Mouse (Mus musculus): Measurements from ENCODE around the gene Ednra. TPM values are rescaled to one million over a fixed set of nuclear protein-coding genes. Genes with fewer than 3 reads are reported as not detected.
"Not testable (repeated sequence)": the region's sequence is repeated elsewhere in the genome, so short reads cannot be mapped to it uniquely, and the experiment has no call there.

Gene Ednra
- polyA plus RNA-seq, 1 experiment from 2014 or later = 5.9 TPM

DNA sequence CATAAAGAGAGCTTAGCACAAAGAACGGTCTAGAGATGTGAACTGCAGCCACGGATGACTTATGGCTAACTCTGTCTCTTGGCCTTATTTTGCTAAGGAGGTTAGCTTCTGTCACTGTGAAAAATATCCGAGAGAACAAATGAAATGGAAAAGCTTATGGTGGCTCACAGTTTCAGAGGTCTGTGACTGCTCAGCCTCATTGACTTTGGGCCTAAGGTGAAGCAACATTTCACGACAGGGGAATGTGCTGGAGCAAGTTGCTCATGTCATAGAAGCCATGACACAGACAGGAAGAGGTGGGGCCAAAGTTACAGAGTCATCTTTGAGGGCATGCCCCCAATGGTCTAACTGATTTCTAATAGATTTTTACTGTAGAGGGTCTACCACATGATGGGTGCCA, 28.1 kb downstream of the Ednra start:
- no peak for ATAC-seq
- Histone ChIP-seq H3K27ac (ENCODE audit: low read depth, low read length) (no peak overlapping the region), H3K9me3 (ENCODE audit: control insufficient read depth, low read length) (no peaks in the 10 kb centered on the region), H3K4me1 (ENCODE audit: control insufficient read depth, insufficient read depth, low read depth, low read length) (no peaks in the 10 kb centered on the region), H3K9ac (ENCODE audit: low read depth, low read length) (no peak overlapping the region), H3K27me3 (replicated peaks; ENCODE audit: control insufficient read depth, insufficient read depth, low read length) (no peaks in the 10 kb centered on the region), H3K36me3 (ENCODE audit: control insufficient read depth, insufficient read depth, low read length) (no peaks in the 10 kb centered on the region), H3K4me2 (ENCODE audit: low read length) (no peak overlapping the region), H3K4me3 (ENCODE audit: low read length) (no peak overlapping the region)
- WGBS = 90% methylated on average over 4 of the region's 4 CpGs

DNA sequence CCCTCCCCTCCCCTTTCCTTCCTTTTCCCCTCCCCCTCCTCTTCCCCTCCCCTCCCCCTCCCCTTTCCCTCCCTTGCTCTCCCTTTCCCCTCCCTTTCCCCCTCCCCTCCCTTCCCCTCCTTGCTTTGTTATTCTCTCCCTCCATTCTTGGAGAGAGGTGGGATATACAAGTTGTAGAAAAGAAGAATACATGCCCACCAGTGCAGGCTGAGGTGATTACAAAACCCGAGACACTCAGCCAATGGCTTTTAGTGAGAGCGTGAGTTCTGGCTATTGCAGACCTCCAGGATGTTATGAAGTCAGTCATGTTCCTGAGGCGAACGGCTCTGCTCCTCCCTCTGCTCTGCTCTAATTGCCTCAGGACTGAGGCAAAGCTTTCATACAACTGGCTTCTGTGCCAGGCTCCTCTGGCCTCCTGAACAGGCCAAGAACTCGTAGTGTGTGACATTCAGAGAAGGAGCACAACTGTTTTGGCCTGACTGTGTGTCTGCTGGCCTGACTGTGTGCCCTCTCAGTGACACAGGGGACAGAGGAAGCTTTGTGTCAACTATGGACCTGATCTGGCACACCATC, 28.7 kb downstream of the Ednra start:
- Histone ChIP-seq H3K9ac (ENCODE audit: low read depth, low read length) (no peak overlapping the region), H3K36me3 (ENCODE audit: control insufficient read depth, insufficient read depth, low read length) (no peaks in the 10 kb centered on the region), H3K9me3 (ENCODE audit: control insufficient read depth, low read length) (no peaks in the 10 kb centered on the region), H3K27me3 (replicated peaks; ENCODE audit: control insufficient read depth, insufficient read depth, low read length) (no peaks in the 10 kb centered on the region), H3K4me3 (ENCODE audit: low read length) (no peak overlapping the region), H3K4me1 (ENCODE audit: control insufficient read depth, insufficient read depth, low read depth, low read length) (no peaks in the 10 kb centered on the region), H3K27ac (ENCODE audit: low read depth, low read length) (no peak overlapping the region), H3K4me2 (ENCODE audit: low read length) (no peak overlapping the region)
- no peak for ATAC-seq
- 26% methylated on average over 5 of the region's 5 CpGs for whole genome bisulfite sequencing

DNA sequence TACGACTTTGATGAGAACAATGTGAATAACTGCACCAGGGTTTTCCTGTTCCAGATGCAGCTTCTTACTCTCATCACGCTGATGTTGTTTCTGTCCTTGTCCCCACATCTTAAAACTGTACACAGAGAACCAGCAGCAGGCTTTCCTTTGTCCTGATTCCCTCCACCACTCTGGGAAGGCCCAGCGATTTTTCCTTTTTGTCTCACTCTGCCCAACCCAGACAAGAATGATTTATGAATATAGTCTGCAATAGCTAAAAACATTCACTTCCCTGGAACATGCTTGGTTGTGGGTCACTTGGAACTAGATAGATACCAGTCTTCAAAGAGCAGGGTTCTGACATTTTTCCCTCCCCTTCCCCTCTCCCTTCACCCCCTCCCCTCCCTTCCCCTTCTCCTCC, 29.2 kb downstream of the Ednra start:
- Histone ChIP-seq H3K9me3 (ENCODE audit: control insufficient read depth, low read length) (no peaks in the 10 kb centered on the region), H3K36me3 (ENCODE audit: control insufficient read depth, insufficient read depth, low read length) (no peaks in the 10 kb centered on the region), H3K4me3 (ENCODE audit: low read length) (no peak overlapping the region), H3K9ac (ENCODE audit: low read depth, low read length) (no peak overlapping the region), H3K27me3 (replicated peaks; ENCODE audit: control insufficient read depth, insufficient read depth, low read length) (no peaks in the 10 kb centered on the region), H3K27ac (ENCODE audit: low read depth, low read length) (no peak overlapping the region), H3K4me1 (ENCODE audit: control insufficient read depth, insufficient read depth, low read depth, low read length) (no peaks in the 10 kb centered on the region), H3K4me2 (ENCODE audit: low read length) (no peak overlapping the region)
- WGBS = 64% methylated on average over 3 of the region's 3 CpGs
- no peak for ATAC-seq

DNA sequence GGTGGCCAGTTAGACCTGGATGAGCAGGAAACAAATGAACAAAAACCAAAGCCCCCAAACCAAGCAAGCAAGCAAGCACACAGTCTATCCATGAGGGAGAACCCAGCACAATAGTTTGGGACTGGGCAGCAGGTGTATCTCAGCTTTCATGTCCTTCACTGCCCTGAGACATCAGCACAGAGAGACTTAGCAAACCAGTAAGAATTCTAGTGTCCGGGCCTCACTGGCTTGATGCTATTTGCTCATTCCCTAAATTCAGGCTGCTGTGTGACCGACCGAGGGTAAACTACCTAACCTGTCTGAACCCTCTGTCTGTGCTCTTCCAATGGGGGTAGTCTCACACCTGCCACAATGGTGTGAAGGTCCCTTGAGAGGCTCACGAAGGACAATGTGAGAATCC, 29.7 kb downstream of the Ednra start:
- no peak overlapping the region for H3K4me2 ChIP-seq (ENCODE audit: low read length)
- ATAC-seq = no peak
- no peaks in the 10 kb centered on the region for H3K36me3 ChIP-seq (ENCODE audit: control insufficient read depth, insufficient read depth, low read length)
- no peaks in the 10 kb centered on the region for H3K9me3 ChIP-seq (ENCODE audit: control insufficient read depth, low read length)
- no peak overlapping the region for H3K27ac ChIP-seq (ENCODE audit: low read depth, low read length)
- no peak overlapping the region for H3K4me3 ChIP-seq (ENCODE audit: low read length)
- 97% methylated on average over 4 of the region's 4 CpGs for WGBS
- H3K9ac ChIP-seq (ENCODE audit: low read depth, low read length) = no peak overlapping the region
- H3K27me3 ChIP-seq (replicated peaks; ENCODE audit: control insufficient read depth, insufficient read depth, low read length) = no peaks in the 10 kb centered on the region
- no peaks in the 10 kb centered on the region for H3K4me1 ChIP-seq (ENCODE audit: control insufficient read depth, insufficient read depth, low read depth, low read length)

DNA sequence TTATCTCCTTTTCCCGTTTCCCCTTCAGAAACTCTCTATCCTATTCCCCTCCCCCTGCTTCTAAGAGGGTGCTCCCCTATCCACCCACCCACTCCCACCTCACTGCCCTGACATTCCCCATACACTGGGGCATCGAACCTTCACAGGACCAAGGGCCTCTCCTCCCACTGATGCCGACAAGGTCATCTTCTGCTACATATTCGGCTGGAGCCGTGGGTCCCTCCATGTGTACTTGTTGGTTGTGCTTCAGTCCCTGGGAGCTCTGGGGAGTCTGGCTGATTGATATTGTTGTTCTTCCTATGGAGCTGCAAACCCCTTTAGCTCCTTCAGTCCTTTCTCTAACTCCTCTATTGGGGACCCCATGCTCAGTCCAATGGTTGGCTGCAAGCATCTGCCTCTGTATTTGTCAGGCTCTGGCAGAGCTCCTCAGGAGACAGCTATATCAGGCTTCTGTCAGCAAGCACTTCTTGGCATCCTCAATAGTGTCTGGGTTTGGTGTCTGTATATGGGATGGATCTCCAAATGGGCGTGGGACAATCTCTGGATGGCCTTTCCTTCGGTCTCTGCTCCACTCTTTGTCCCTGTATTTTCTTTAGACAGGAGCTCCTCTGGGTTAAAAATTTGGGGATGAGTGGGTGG, 34.7 kb downstream of the Ednra start:
- WGBS = 92% methylated on average over 7 of the region's 7 CpGs
- H3K36me3 ChIP-seq (ENCODE audit: control insufficient read depth, insufficient read depth, low read length); H3K9me3 ChIP-seq (ENCODE audit: control insufficient read depth, low read length): not testable (repeated sequence)

DNA sequence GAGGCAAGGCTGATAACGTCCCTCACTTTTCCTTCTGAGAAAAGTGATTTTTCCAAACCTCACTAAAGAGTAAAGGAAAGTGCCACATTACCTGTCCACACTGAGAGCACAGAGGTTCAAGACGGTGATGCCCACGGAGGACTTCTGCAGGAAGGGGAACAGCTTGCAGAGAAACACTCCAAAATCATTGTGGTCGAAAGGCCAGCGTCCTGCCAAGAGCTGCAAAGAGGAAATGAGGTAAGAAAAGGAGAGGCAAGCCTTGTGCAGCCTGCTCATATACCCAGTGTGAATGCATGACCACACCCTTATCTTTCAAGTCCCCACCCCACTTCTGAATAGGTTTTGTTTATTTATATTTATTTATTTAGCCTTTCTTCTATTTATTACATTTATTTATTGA, 35.3 kb downstream of the Ednra start:
- WGBS = 77% methylated on average over 5 of the region's 5 CpGs
- H3K27me3 ChIP-seq (replicated peaks; ENCODE audit: control insufficient read depth, insufficient read depth, low read length) = no peaks in the 10 kb centered on the region
- H3K9ac ChIP-seq (ENCODE audit: low read depth, low read length) = no peak overlapping the region
- H3K36me3 ChIP-seq (ENCODE audit: control insufficient read depth, insufficient read depth, low read length) = no peaks in the 10 kb centered on the region
- no peak overlapping the region for H3K27ac ChIP-seq (ENCODE audit: low read depth, low read length)
- no peaks in the 10 kb centered on the region for H3K9me3 ChIP-seq (ENCODE audit: control insufficient read depth, low read length)
- H3K4me1 ChIP-seq (ENCODE audit: control insufficient read depth, insufficient read depth, low read depth, low read length) = no peaks in the 10 kb centered on the region
- H3K4me3 ChIP-seq (ENCODE audit: low read length) = no peak overlapping the region
- no peak for ATAC-seq
- H3K4me2 ChIP-seq (ENCODE audit: low read length) = no peak overlapping the region

More for the DNA sequence above, 34.7 kb downstream of the Ednra start:
- not testable (repeated sequence) for H3K27me3 ChIP-seq (replicated peaks; ENCODE audit: control insufficient read depth, insufficient read depth, low read length); ATAC-seq; H3K27ac ChIP-seq (ENCODE audit: low read depth, low read length); H3K9ac ChIP-seq (ENCODE audit: low read depth, low read length); H3K4me1 ChIP-seq (ENCODE audit: control insufficient read depth, insufficient read depth, low read depth, low read length); H3K4me3 ChIP-seq (ENCODE audit: low read length); H3K4me2 ChIP-seq (ENCODE audit: low read length)

DNA sequence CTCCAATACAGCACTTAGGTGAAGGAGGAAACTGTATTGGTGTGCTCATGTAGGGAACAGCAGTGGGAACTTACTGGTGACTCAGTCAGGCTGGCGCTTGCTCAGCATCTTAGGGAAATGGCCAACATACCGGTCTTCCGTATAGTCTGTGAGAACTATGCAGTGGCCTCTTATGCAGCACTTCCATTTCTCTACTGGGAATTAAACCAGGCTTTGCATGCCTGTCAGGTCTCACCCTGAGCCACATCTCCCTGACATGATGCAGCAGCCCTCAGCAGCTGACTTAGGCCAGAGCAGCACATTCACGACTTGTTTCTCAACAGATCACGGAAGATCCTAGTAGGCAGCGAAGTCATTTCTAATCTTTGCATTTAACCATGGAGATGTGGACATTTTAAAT, 39.9 kb downstream of the Ednra start:
- WGBS = 89% methylated on average over 6 of the region's 6 CpGs

DNA sequence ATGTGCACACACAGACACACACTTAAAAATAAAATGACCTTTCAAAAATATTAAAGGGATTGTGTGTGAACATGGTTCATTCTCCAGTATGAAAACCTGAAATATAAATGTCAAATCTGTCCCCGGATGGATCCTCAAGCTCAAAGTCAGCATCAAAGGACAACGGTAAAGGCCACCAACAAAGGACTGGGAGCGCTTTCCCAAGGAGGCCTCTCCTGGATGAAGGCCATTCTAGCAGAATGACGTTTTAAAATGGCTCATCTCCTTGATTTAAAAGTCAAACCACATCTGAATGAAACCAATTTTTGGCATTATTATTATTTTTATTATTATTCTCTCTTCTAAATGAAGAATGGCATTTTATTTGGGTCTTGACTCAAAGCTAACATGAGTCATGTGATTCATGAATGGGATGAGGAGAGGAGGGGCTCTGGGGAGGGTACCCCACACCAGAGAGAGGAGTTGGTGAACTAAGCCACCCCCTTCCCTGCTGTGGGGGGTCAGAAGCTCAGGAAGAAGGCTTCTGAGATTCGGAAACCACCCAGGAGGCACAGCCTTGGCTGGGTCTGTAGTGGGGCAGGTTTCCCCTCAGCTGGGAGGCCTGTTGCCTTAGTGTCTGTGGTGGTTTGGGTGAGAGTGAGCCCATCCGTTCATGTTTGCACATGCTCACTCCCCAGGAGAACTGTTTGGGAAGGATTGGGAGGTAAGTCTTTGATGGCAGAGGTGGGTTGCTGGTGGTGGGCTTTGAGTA, 40.7 kb downstream of the Ednra start:
- no peak for ATAC-seq
- Histone ChIP-seq H3K4me2 (ENCODE audit: low read length) (no peak overlapping the region), H3K27me3 (replicated peaks; ENCODE audit: control insufficient read depth, insufficient read depth, low read length) (no peaks in the 10 kb centered on the region), H3K36me3 (ENCODE audit: control insufficient read depth, insufficient read depth, low read length) (no peaks in the 10 kb centered on the region), H3K9me3 (ENCODE audit: control insufficient read depth, low read length) (no peaks in the 10 kb centered on the region), H3K4me3 (ENCODE audit: low read length) (no peak overlapping the region), H3K9ac (ENCODE audit: low read depth, low read length) (no peak overlapping the region), H3K27ac (ENCODE audit: low read depth, low read length) (no peak overlapping the region), H3K4me1 (ENCODE audit: control insufficient read depth, insufficient read depth, low read depth, low read length) (no peaks in the 10 kb centered on the region)
- WGBS = 84% methylated on average over 6 of the region's 6 CpGs

More for the DNA sequence above, 39.9 kb downstream of the Ednra start:
- Histone ChIP-seq H3K36me3 (ENCODE audit: control insufficient read depth, insufficient read depth, low read length) (no peaks in the 10 kb centered on the region), H3K27ac (ENCODE audit: low read depth, low read length) (no peak overlapping the region), H3K4me3 (ENCODE audit: low read length) (no peak overlapping the region), H3K4me1 (ENCODE audit: control insufficient read depth, insufficient read depth, low read depth, low read length) (no peaks in the 10 kb centered on the region), H3K9me3 (ENCODE audit: control insufficient read depth, low read length) (no peaks in the 10 kb centered on the region), H3K27me3 (replicated peaks; ENCODE audit: control insufficient read depth, insufficient read depth, low read length) (no peaks in the 10 kb centered on the region), H3K9ac (ENCODE audit: low read depth, low read length) (no peak overlapping the region), H3K4me2 (ENCODE audit: low read length) (no peak overlapping the region)
- no peak for ATAC-seq

DNA sequence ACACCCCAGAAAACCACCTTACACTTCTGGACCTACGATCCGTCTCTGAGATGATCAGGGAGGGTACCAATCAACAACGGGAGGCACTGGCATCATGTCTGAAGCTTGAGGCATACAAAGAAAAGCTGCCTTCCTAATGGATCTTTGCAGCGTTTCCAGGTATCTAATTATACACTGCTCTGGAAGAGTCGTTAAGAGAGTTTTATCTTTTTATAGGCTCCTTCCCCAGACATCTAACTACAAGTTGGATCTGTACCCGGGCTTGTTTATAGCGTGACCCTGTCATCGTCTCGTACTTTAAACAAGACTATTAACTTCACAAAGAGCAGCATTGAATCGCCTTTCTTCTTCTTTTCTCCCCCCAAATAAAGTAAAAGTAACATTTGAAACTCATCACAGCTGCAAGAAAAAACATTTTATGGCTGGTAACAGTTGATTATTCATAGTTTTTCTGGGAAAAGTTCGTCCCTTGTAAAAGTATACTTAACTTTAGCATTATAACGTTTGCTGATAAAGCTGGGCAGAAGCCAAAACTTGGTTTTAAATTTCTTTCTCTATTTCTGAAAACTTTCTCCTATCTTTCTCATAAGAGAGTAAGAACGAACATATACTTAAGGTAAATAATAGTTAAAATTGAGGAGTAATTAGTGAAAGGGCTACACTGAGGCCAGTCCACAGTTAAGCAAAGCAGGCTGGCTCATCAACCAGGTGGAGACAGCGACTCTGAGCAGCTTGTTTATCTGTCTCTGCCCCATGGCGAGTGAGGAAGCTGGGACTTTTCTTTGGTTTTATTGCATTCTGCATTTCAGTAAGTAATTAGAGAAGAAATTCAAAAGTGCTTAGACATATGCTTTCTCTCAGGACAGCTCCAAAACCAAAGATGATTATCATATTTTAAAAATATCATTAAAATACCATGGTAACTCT, 42.0 kb downstream of the Ednra start:
- no peak overlapping the region for H3K9ac ChIP-seq (ENCODE audit: low read depth, low read length)
- no peaks in the 10 kb centered on the region for H3K4me1 ChIP-seq (ENCODE audit: control insufficient read depth, insufficient read depth, low read depth, low read length)
- H3K4me3 ChIP-seq (ENCODE audit: low read length) = no peak overlapping the region
- H3K9me3 ChIP-seq (ENCODE audit: control insufficient read depth, low read length) = no peaks in the 10 kb centered on the region
- no peak for ATAC-seq
- WGBS = 68% methylated on average over 15 of the region's 15 CpGs
- no peaks in the 10 kb centered on the region for H3K36me3 ChIP-seq (ENCODE audit: control insufficient read depth, insufficient read depth, low read length)
- H3K4me2 ChIP-seq (ENCODE audit: low read length) = no peak overlapping the region
- H3K27ac ChIP-seq (ENCODE audit: low read depth, low read length) = no peak overlapping the region
- H3K27me3 ChIP-seq (replicated peaks; ENCODE audit: control insufficient read depth, insufficient read depth, low read length) = no peaks in the 10 kb centered on the region
